Mouse (Mus musculus): ENCODE measurements around the gene Snrnp35. TPM values are rescaled to one million over a fixed set of nuclear protein-coding genes. Genes with fewer than 3 reads are reported as not detected.
A peak's percentile ranks its signal among the peaks of the same experiment; 100 is the strongest.

Gene Snrnp35
- 22.5 and 25.0 TPM in 2 replicates for polyA plus RNA-seq (2015; fragmentation: Nextera tagmentation; extraction: Ambion mirVana)

GRCm38 (mm10) chr5:124482966-124483654, at the start of gene Snrnp35:
TSS of gene Snrnp35 (plus strand) at chr5:124483134.
- Histone ChIP-seq H3K9me3 (no peaks in the 10 kb centered on the region), H3K4me1 (peaks cover 7% of the 10 kb centered on the region; the same call in 1 of the 2 replicates), H3K36me3 (no peaks in the 10 kb centered on the region), H3K4me2 (peak within 1 kb of the TSS; percentile 72), H3K9ac (peak within 1 kb of the TSS; percentile 53), H3K27me3 (replicated peaks) (no peaks in the 10 kb centered on the region), H3K4me3 (replicated peaks) (peak within 1 kb of the TSS; percentile 60), H3K27ac (peak within 1 kb of the TSS; percentile 100)
- under 1% methylated on average over 47 of the region's 48 CpGs for WGBS
- ATAC-seq (ENCODE audit: insufficient read depth, low FRiP score, low read depth), result peak; percentile 91

GRCm38 (mm10) chr5:124438229-124438628, 44.7 kb upstream of the Snrnp35 start:
- Histone ChIP-seq H3K36me3 (no peaks in the 10 kb centered on the region), H3K4me2 (no peak overlapping the region), H3K9me3 (no peaks in the 10 kb centered on the region), H3K4me3 (replicated peaks) (no peak overlapping the region), H3K27me3 (replicated peaks) (no peaks in the 10 kb centered on the region), H3K27ac (no peak overlapping the region), H3K4me1 (peaks cover 3% of the 10 kb centered on the region; the same call in 1 of the 2 replicates), H3K9ac (no peak overlapping the region)
- no peak for ATAC-seq (ENCODE audit: insufficient read depth, low FRiP score, low read depth)
- 88% methylated on average over 5 of the region's 5 CpGs for WGBS

- H3K9ac ChIP-seq, result no peak overlapping the region
Observed at GRCm38 (mm10) chr5:124438746-124439145, 44.2 kb upstream of the Snrnp35 start.

GRCm38 (mm10) chr5:124439447-124440093, 43.4 kb upstream of the Snrnp35 start, which contains the start of gene Kmt5a:
TSS of gene Kmt5a (plus strand) at chr5:124439930.
- WGBS, result 1% methylated on average over 34 of the region's 34 CpGs
- no peaks in the 10 kb centered on the region for H3K27me3 ChIP-seq (replicated peaks)
- H3K4me2 ChIP-seq, result peak within 1 kb of the TSS; percentile 98
- ATAC-seq (ENCODE audit: insufficient read depth, low FRiP score, low read depth), result peak; percentile 98
- peak within 1 kb of the TSS; percentile 92 for H3K27ac ChIP-seq
- peak within 1 kb of the TSS; percentile 86 for H3K4me3 ChIP-seq (replicated peaks)
- H3K36me3 ChIP-seq, result no peaks in the 10 kb centered on the region
- H3K9ac ChIP-seq, result peak within 1 kb of the TSS; percentile 85
- H3K9me3 ChIP-seq, result no peaks in the 10 kb centered on the region
- peaks cover 4% of the 10 kb centered on the region; the same call in 1 of the 2 replicates for H3K4me1 ChIP-seq

More at GRCm38 (mm10) chr5:124438746-124439145, 44.2 kb upstream of the Snrnp35 start:
- Histone ChIP-seq H3K36me3 (no peaks in the 10 kb centered on the region), H3K27me3 (replicated peaks) (no peaks in the 10 kb centered on the region), H3K27ac (peak overlapping the region; percentile 92; the same call in 1 of the 2 replicates), H3K4me1 (peaks cover 3% of the 10 kb centered on the region; the same call in 1 of the 2 replicates), H3K4me2 (peak overlapping the region; percentile 98), H3K9me3 (no peaks in the 10 kb centered on the region), H3K4me3 (replicated peaks) (peak overlapping the region; percentile 86)
- ATAC-seq (ENCODE audit: insufficient read depth, low FRiP score, low read depth), result no peak
- 60% methylated on average over 5 of the region's 5 CpGs for WGBS

GRCm38 (mm10) chr5:124440094-124440701, 42.7 kb upstream of the Snrnp35 start:
- WGBS, result under 1% methylated on average over 30 of the region's 30 CpGs
- Histone ChIP-seq H3K4me2 (peak overlapping the region; percentile 98), H3K9ac (peak overlapping the region; percentile 85), H3K27me3 (replicated peaks) (no peaks in the 10 kb centered on the region), H3K36me3 (no peaks in the 10 kb centered on the region), H3K4me1 (peaks cover 6% of the 10 kb centered on the region; the same call in 1 of the 2 replicates), H3K27ac (peak overlapping the region; percentile 92), H3K9me3 (no peaks in the 10 kb centered on the region), H3K4me3 (replicated peaks) (peak overlapping the region; percentile 86)
- ATAC-seq (ENCODE audit: insufficient read depth, low FRiP score, low read depth), result peak; percentile 59

- Histone ChIP-seq H3K4me1 (peaks cover 20% of the 10 kb centered on the region; the same call in 1 of the 2 replicates), H3K36me3 (0 out of 2 replicates have a peak, but pooled peaks cover 3% of the 10 kb centered on the region), H3K9me3 (no peaks in the 10 kb centered on the region), H3K4me3 (replicated peaks) (no peak overlapping the region), H3K27me3 (replicated peaks) (no peaks in the 10 kb centered on the region), H3K9ac (no peak overlapping the region), H3K27ac (no peak overlapping the region), H3K4me2 (no peak overlapping the region)
- no peak for ATAC-seq (ENCODE audit: insufficient read depth, low FRiP score, low read depth)
- WGBS, result 83% methylated on average over 2 of the region's 2 CpGs
Observed at GRCm38 (mm10) chr5:124442628-124443027, 40.3 kb upstream of the Snrnp35 start.

GRCm38 (mm10) chr5:124444208-124444607, 38.7 kb upstream of the Snrnp35 start:
- peaks cover 30% of the 10 kb centered on the region for H3K4me1 ChIP-seq
- no peak overlapping the region for H3K9ac ChIP-seq
- peaks cover 13% of the 10 kb centered on the region for H3K36me3 ChIP-seq
- H3K4me2 ChIP-seq, result peak overlapping the region; percentile 64
- no peak for ATAC-seq (ENCODE audit: insufficient read depth, low FRiP score, low read depth)
- 73% methylated on average over 3 of the region's 3 CpGs for WGBS
- no peaks in the 10 kb centered on the region for H3K27me3 ChIP-seq (replicated peaks)
- H3K27ac ChIP-seq, result peak overlapping the region; percentile 77; the same call in 1 of the 2 replicates
- H3K9me3 ChIP-seq, result no peaks in the 10 kb centered on the region
- H3K4me3 ChIP-seq (replicated peaks), result peak overlapping the region; percentile 83; the same call in 1 of the 2 replicates

- Histone ChIP-seq H3K4me3 (replicated peaks) (peak overlapping the region; percentile 83), H3K27me3 (replicated peaks) (no peaks in the 10 kb centered on the region), H3K27ac (peak overlapping the region; percentile 93), H3K4me1 (peaks cover 34% of the 10 kb centered on the region), H3K4me2 (peak overlapping the region; percentile 64), H3K9ac (peak overlapping the region; percentile 80), H3K9me3 (no peaks in the 10 kb centered on the region), H3K36me3 (peaks cover 13% of the 10 kb centered on the region)
- 8% methylated on average over 32 of the region's 66 CpGs for WGBS
- peak; percentile 80 for ATAC-seq (ENCODE audit: insufficient read depth, low FRiP score, low read depth)
Observed at GRCm38 (mm10) chr5:124444661-124445561, 38.0 kb upstream of the Snrnp35 start.

GRCm38 (mm10) chr5:124445621-124446293, 37.2 kb upstream of the Snrnp35 start:
- Histone ChIP-seq H3K9me3 (no peaks in the 10 kb centered on the region), H3K4me1 (peaks cover 39% of the 10 kb centered on the region), H3K4me2 (peak overlapping the region; percentile 64), H3K27me3 (replicated peaks) (no peaks in the 10 kb centered on the region), H3K4me3 (replicated peaks) (peak overlapping the region; percentile 83), H3K27ac (peak overlapping the region; percentile 93), H3K9ac (peak overlapping the region; percentile 80), H3K36me3 (peaks cover 18% of the 10 kb centered on the region)
- under 1% methylated on average over 55 of the region's 77 CpGs for WGBS
- peak; percentile 24; the same call in 1 of the 2 replicates for ATAC-seq (ENCODE audit: insufficient read depth, low FRiP score, low read depth)

- H3K9me3 ChIP-seq, result no peaks in the 10 kb centered on the region
- peak overlapping the region; percentile 93 for H3K27ac ChIP-seq
- H3K27me3 ChIP-seq (replicated peaks), result no peaks in the 10 kb centered on the region
- peaks cover 39% of the 10 kb centered on the region for H3K4me1 ChIP-seq
- H3K9ac ChIP-seq, result peak overlapping the region; percentile 80; the same call in 1 of the 2 replicates
- peak overlapping the region; percentile 83 for H3K4me3 ChIP-seq (replicated peaks)
- peak; percentile 81 for ATAC-seq (ENCODE audit: insufficient read depth, low FRiP score, low read depth)
- peaks cover 20% of the 10 kb centered on the region for H3K36me3 ChIP-seq
- H3K4me2 ChIP-seq, result peak overlapping the region; percentile 64
- 3% methylated on average over 15 of the region's 15 CpGs for WGBS
Observed at GRCm38 (mm10) chr5:124446301-124446881, 36.5 kb upstream of the Snrnp35 start.

Data from stomach, embryonic 15.5 days (tissue).